Mouse (Mus musculus) spleen, adult 2 months (tissue): ENCODE results near the gene Gatb. TPM values are rescaled to one million over a fixed set of nuclear protein-coding genes. Genes with fewer than 3 reads are reported as not detected.

Experiments
- DNase-seq, 2 experiments: peaks; one replicate each; pipeline versions ENCODE4 v3.0.0 to v3.0.0-alpha.2; 2012 to 2021; ENCODE audit warnings: low spot score in 2 of 2, low read depth in 1 of 2
- H3K27ac ChIP-seq: fragments of 200-500 bp; 2 replicates; pipeline ENCODE4 v1.5.1; 2012; ENCODE audit warnings: low read length, inconsistent platforms; ENCODE audit not compliant: insufficient read depth
- H3K27me3 ChIP-seq: fragments of 200-500 bp; 2 replicates; pipeline ENCODE4 v1.6.1; 2012; ENCODE audit warnings: mild to moderate bottlenecking, moderate library complexity, low read length, inconsistent platforms; ENCODE audit not compliant: control insufficient read depth, insufficient read depth
- H3K36me3 ChIP-seq: fragments of 200-500 bp; 2 replicates; pipeline ENCODE4 v1.6.1; 2012; ENCODE audit warnings: mild to moderate bottlenecking, low read length, inconsistent platforms; ENCODE audit not compliant: control insufficient read depth, insufficient read depth
- H3K4me1 ChIP-seq: fragments of 200-500 bp; 2 replicates; pipeline ENCODE4 v1.6.1; 2011; ENCODE audit warnings: inconsistent platforms; ENCODE audit not compliant: control insufficient read depth, insufficient read depth, insufficient read length
- H3K4me3 ChIP-seq: fragments of 200-500 bp; 2 replicates; pipeline ENCODE4 v1.5.1; 2011; ENCODE audit warnings: mild to moderate bottlenecking, inconsistent platforms; ENCODE audit not compliant: insufficient read depth, insufficient read length; ENCODE audit errors: extremely low read depth
- CTCF ChIP-seq: fragments of 200-500 bp; IDR thresholded peaks from 2 replicates; pipeline ENCODE4 v1.5.1; 2011; ENCODE audit warnings: mild to moderate bottlenecking, inconsistent platforms; ENCODE audit not compliant: insufficient read depth, insufficient read length, insufficient replicate concordance; ENCODE audit errors: extremely low read depth
- POLR2A ChIP-seq: fragments of 200-500 bp; IDR thresholded peaks from 2 replicates; pipeline ENCODE4 v1.6.1; 2011; ENCODE audit warnings: low read depth, low read length, inconsistent platforms
- WGBS: fragments of 180-500 bp; shearing (Covaris S2); methylation state at CpG from one replicate; pipeline ENCODE4 v1.1.7; 2018; 5-methylcytosine and 5-hydroxymethylcytosine counted together
- polyA plus RNA-seq: library from polyadenylated mRNA; depleted of rRNA; stranded (reverse); fragments of >200 nt; gene quantifications from 2 replicates; pipeline ENCODE4 v1.2.3, GENCODE M21; 2012; rRNA removed

The Gatb gene
- polyA plus RNA-seq, result 2.0 and 2.6 TPM in 2 replicates

- H3K4me3 ChIP-seq, result peak within 1 kb of the TSS; percentile 94
- peak within 1 kb of the TSS; percentile 68 for H3K27ac ChIP-seq
- TF ChIP-seq CTCF (peak; percentile 56; the same call in 1 of the 2 replicates), POLR2A (peak; percentile 87)
- H3K4me1 ChIP-seq, result peaks cover 3% of the 10 kb centered on the region; the same call in 1 of the 2 replicates
- 1% methylated on average over 41 of the region's 41 CpGs for WGBS
- H3K27me3 ChIP-seq, result no peaks in the 10 kb centered on the region
- peaks cover 4% of the 10 kb centered on the region; the same call in 1 of the 2 replicates for H3K36me3 ChIP-seq
- peak; percentile 95 to 98 for DNase-seq
Observed at GRCm38 (mm10) chr3:85573864-85574830, at the start of gene Gatb. Gatb (plus strand) TSS chr3:85574119.

GRCm38 (mm10) chr3:85530601-85531161 is 43.2 kb upstream of the Gatb start:
- H3K27ac ChIP-seq, result no peak overlapping the region
- H3K4me3 ChIP-seq, result no peak overlapping the region
- TF ChIP-seq POLR2A (no peak), CTCF (no peak)
- no peaks in the 10 kb centered on the region for H3K36me3 ChIP-seq
- H3K4me1 ChIP-seq, result no peaks in the 10 kb centered on the region
- 87% methylated on average over 8 of the region's 8 CpGs for WGBS
- DNase-seq, result no peak
- no peaks in the 10 kb centered on the region for H3K27me3 ChIP-seq

GRCm38 (mm10) chr3:85532376-85532775 is 41.5 kb upstream of the Gatb start:
- H3K4me1 ChIP-seq, result no peaks in the 10 kb centered on the region
- TF ChIP-seq POLR2A (no peak), CTCF (no peak)
- H3K27ac ChIP-seq, result no peak overlapping the region
- no peaks in the 10 kb centered on the region for H3K36me3 ChIP-seq
- no peaks in the 10 kb centered on the region for H3K27me3 ChIP-seq
- no peak overlapping the region for H3K4me3 ChIP-seq
- DNase-seq, result no peak
- 93% methylated on average over 3 of the region's 3 CpGs for WGBS

- Histone ChIP-seq H3K27ac (no peak overlapping the region), H3K36me3 (no peaks in the 10 kb centered on the region), H3K27me3 (no peaks in the 10 kb centered on the region), H3K4me1 (no peaks in the 10 kb centered on the region), H3K4me3 (no peak overlapping the region)
- 88% methylated on average over 3 of the region's 3 CpGs for WGBS
- no peak for DNase-seq
- TF ChIP-seq POLR2A, result no peak
- no peak for TF ChIP-seq CTCF
Observed at GRCm38 (mm10) chr3:85535042-85535441, 38.9 kb upstream of the Gatb start.

GRCm38 (mm10) chr3:85535621-85536520 is 38.0 kb upstream of the Gatb start:
- Histone ChIP-seq H3K27ac (no peak overlapping the region), H3K36me3 (no peaks in the 10 kb centered on the region), H3K27me3 (no peaks in the 10 kb centered on the region), H3K4me3 (no peak overlapping the region), H3K4me1 (no peaks in the 10 kb centered on the region)
- TF ChIP-seq POLR2A (no peak), CTCF (no peak)
- 91% methylated on average over 11 of the region's 11 CpGs for WGBS
- no peak for DNase-seq

- TF ChIP-seq POLR2A (no peak), CTCF (no peak)
- 10% methylated on average over 3 of the region's 3 CpGs for WGBS
- no peaks in the 10 kb centered on the region for H3K27me3 ChIP-seq
- no peaks in the 10 kb centered on the region; the same call in 1 of the 2 replicates for H3K4me1 ChIP-seq
- H3K4me3 ChIP-seq, result no peak overlapping the region
- H3K36me3 ChIP-seq, result no peaks in the 10 kb centered on the region
- no peak for DNase-seq
- no peak overlapping the region for H3K27ac ChIP-seq
Observed at GRCm38 (mm10) chr3:85542765-85543164, 31.2 kb upstream of the Gatb start.
